Mouse (Mus musculus) adrenal gland (tissue): ENCODE data around the gene Epb41l2.

ENCODE experiments used
- intact Hi-C: fragments of 180-260 bp; cut with DNase I; formaldehyde crosslinking; loops from one replicate; pipeline ENCODE4 v1.15.1; 2025
- long read RNA-seq, 2 experiments: library from polyadenylated mRNA; unstranded; transcript quantifications; one replicate each; pipeline ENCODE4 v2.0.0; 2020; ENCODE audit warnings: borderline replicate concordance in 1 of 2; ENCODE audit not compliant: insufficient replicate concordance in 1 of 2

The Epb41l2 gene
- long read RNA-seq, experiment 1, partial matches to known transcripts = 3 of 5 reads
- long read RNA-seq, experiment 1, other reads (novel, unspliced or antisense) = 2 of 5 reads
- long read RNA-seq, experiment 2, partial matches to known transcripts = 1 of 2 reads
- long read RNA-seq, experiment 2, other reads (novel, unspliced or antisense) = 1 of 2 reads

DNA sequence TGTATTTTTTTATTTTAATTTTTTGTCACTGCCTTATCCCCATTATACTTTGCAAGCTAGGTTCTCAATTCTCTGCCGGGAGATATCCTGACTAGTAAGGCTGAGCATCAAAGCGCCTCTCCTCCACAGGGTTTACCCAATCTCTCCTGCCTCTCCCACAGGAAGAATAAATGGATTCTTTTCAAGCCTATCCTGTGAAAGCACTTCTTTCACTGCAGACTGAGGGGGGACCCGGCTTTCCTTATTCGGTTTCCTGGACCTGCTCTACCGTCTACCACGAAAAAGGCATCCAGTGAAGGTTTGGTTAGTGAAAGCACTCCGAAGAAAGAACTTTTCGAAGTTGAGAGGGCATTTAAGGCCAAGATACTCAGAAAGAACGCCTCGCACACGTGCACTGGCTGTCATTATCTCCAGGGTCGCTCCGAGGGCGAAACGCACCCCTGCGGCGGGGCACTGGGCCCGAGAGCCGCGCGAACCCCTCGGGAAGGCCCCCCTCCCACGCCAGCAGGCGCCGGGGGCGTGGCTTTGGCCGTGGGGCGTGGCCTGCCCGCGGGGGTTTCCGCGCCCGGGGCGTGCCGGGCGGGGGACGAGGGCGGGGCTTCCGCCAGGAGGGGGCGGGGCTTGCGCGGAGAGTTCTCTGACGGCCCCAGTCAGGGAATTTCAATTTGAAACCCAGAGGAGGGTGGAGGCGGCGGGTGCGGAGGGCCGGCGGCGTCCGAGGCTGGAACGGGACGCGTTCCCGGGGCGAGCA lies at the start of gene Epb41l2:
Gene Epb41l2, plus strand, starts transcription at position 591 of the 751 bp plus-strand sequence.
- intact Hi-C loops = loop anchor here (2.0 kb wide), 1 partner anchor 63 kb away; no protein-coding TSS in a partner anchor

DNA sequence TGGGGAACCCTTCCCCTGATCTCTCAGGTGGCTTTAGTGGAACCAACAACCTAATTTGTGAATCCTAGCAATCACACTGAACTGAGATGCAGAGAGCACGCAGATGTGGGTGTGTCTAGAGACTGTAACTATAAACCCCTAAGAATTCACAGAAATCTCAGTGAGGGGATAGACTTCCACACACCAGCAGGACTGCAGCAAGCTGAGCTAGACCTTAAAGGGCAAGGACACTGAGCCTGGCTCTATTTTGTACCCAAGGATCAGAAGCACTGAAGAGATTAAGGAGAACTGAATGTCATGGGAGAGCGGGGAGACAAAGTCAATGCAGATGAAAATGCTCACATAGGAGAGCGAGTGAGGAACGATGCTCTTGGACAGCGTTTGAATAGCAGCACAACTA lies 49.6 kb upstream of the Epb41l2 start:
- intact Hi-C loops = no loop called here

DNA sequence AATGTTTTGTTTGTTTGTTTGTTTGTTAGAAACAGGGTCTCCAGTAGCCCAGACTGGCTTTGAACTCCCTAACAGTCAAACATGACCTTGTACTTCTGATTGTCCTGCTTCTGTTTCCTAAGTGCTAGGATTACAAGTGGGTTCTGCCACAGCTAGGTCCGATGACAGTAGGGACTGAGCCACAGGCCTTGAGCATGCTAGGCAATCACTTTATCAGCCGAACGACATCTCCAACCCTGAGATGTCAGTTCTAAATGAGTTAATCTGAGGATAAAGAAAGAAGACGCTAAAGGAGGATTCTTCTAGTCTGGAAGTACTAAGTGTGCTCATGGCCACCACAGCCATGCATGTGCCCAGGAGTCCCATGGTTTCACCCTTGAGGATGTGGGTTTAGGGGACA lies 48.9 kb upstream of the Epb41l2 start:
- intact Hi-C loops = no loop called here

DNA sequence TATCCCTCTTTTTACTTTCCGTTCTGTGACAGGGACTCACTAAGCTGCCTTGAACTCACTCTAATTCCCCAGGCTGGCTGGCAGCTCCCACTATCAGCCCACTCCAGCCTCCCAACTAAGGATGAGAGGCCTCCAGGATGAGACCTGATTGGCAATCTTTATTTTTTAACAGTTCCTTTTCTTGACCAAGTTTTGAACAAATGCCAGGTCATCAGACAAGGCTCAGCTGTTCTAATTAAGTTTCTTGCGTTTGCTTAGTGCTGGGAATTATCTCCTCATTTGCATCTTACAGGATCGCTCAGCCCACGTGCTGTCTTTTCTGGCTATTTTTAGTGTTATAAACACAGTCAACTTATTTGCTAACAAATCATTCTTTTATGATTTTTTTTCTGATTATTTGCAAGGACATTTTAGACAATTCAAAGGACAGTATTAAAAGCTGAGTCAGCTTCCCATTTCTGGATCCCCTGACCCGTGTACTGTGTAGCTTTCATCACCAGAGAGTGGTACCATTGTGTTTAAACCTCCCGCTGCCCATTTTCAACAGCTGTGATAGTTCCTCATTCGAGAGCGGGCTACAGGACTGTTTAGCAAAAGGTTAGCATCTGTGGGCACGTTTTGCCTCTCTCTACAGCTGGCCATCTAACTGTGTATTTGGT lies 47.9 kb upstream of the Epb41l2 start:
- intact Hi-C loops = no loop called here

DNA sequence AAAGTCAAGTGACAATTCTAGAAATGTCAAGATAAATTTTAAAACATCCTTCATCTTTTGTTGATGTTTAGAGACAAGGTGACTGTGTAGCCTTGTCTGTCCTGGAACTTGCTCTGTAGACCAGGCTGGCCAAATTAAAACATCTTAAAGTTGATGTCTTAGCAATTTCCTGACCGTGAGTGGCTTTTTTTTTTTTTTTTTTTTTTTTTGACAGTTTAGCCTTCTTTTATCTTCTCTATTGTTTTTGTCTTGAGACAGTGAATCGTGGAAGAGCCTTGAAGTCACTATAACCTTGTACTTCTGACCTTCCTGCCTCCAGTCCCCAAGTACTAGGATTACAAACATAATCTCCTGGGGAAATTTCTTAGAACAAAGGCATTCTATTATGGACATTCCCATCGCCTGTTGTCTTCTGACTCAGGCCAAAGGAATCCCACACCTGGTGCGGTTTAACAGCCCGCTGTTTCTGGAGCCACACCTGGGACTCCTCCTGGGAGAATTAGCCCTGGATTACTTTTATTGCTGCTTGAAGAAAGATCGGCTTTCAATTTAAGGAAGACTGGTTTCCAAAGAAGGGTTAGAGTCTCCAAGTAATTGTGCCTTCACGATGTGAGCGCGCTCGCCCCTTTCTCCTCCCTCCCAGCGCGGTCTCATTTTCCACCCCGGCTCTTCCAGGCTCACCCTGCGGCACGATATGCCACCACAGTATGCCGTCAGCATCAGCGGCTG lies 45.6 kb upstream of the Epb41l2 start:
- intact Hi-C loops = no loop called here

DNA sequence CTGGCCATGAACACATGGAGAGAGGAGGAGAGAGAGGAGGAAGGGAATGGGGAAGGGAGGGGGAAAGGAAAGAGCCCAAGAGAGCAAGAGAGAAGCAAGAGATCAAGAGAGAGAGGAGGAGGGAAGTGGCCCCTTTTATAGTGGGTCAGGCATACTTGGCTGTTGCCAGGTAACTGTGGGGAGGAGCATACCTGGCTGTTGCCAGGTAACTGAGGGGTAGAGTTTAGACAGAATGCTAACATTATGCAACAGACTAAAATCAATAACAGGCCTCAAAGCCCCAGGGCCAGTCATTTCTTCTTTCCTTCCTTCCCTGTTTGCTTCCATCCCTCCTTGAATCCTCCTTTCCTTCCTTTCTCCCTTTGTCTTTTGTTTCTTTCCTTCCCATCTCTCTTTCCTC lies 41.9 kb upstream of the Epb41l2 start:
- intact Hi-C loops = no loop called here

DNA sequence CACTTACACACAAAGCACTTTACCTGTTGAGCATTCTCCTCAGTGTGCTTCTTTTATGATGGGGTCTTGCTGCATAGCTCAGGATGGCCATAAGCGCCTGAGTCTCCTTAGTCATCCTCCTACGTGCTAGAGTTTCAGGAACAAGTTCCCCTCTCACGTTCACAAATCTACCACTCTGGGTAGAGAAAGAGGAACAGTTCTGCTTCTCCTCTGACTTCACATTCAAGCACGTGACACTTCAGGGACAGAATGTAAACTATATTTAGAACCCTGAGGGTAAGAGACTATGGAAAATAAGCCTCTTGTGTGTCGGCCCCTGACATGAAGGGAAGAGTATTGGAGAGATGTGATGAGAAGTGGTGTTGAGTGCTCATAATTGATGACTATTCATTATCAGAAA lies 41.2 kb upstream of the Epb41l2 start:
- intact Hi-C loops = no loop called here

DNA sequence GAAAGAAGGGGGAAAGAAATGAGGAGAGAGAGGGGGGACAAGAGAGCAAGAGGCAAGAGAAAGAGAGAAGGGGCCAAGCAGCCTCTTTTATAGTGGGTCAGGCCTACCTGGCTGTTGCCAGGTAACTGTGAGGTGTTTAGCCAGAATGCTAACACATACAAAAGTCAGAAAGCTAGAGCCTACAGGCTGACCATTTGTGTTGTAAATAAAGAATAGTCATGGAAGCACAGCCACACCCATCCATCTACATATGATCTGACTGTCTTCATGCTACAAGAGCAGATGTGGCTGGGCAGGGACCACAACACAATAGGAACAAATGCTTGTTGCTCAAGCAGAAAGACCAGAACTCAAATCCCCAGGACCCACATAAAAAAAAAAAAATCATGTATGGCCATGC lies 40.1 kb upstream of the Epb41l2 start:
- intact Hi-C loops = no loop called here

DNA sequence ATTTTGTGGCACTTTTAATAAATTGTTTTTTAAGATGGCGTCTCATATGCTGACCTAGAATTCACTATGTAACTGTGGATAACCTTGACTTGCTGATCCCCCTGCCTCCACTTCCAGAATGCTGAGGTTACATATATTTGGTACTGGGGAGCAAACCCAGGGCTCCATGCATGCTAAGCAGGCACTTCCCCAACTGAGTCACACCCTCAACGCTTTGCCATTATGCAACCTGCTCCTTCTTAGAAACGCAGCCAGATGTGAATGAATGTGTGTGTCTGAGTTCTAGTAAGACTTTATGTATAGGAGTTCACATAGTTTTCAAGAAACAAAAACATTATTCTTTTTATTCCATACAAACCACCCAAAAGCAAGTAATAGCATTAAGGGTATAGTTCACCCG lies 38.4 kb upstream of the Epb41l2 start:
- intact Hi-C loops = no loop called here

DNA sequence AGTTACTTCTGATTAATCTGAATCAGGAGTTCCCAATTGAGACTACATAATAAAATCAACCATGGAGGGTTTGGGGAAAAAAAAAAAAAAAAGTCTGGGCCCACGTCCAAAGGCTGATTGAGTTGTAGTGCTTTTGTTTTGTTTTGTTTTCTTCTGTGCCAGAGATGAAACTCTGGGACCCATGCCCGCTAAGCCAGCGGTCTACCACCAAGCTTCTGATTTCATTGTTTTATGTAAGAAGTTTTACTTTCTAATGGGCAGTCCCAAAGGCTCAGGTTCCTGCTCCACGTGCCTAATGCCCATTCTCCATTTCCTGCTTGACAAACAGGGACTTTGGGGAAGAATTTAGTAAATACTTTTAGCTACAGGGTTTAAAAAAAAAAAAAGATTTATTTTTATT lies 33.9 kb upstream of the Epb41l2 start:
- intact Hi-C loops = no loop called here

DNA sequence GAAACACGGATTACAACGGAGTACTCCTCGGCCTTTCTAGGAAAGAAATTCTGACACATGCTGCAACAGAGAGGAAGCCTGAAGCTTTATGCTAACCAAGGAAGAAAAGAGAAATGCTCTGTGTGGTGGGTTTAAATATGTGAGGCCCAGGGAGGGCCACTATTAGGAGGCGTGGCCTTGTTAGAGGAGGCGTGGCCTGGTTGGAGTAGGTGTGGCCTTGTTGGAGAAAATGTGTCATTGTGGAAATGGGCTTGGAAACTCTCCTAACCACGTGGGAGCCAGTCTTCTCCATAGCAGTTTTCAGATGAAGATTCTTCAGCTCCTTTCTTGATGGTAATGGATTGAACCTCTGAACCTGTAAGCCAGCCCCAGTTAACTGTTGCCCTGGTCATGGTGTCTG lies 32.1 kb upstream of the Epb41l2 start:
- intact Hi-C loops = no loop called here

DNA sequence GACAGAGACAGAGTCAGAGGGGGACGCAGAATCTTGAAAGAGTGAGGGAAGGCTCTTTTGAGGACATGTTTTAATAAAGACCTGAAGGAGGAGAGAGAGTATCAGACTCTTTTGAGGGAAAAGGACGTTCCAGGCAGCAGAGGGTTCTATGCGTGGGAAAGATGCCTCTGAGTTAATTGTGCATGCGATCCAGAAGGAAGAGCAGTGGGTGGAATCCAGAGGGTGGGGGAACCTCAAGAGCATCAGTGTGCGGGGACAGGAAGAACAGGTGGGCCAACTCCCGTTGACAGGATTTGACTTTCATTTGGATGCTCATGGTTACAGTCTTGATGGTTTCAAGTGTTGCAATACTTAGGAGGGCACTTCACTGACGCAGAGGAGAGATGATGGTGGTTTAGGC lies 29.5 kb upstream of the Epb41l2 start:
- intact Hi-C loops = no loop called here

DNA sequence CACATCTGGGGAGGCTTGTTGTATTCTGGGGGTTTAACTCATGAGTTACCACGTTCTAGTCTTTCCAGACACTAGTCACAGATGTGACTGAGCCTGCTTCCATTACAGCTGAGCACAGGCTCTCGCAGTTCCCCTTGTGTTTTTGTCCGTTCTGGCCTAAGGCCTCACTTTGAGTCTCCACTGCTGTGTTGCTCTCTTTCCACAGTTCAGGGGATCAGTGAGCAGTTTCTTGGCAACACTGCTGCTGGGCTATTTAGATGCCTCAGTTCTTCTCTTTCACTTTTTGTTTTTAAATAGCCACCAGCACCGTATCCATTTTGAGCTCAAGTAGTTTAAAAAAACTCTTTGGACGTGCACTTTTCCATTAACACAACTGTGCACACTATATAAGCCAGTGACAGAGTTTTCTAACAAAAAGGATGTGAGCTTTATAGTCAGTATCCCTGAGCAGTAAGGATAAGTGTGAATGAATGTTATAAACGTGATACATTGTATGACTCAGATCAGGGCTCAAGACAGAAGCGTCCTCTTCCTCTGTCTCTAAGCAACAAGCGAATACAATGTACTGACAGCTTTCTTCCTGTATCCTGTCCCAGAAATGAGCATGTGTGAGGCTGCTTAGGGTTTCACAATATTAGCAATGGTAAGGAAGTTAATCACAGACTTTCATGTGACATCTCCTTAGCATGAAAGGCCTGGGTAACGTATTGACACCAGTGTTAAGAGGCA lies 28.1 kb upstream of the Epb41l2 start:
- intact Hi-C loops = no loop called here

DNA sequence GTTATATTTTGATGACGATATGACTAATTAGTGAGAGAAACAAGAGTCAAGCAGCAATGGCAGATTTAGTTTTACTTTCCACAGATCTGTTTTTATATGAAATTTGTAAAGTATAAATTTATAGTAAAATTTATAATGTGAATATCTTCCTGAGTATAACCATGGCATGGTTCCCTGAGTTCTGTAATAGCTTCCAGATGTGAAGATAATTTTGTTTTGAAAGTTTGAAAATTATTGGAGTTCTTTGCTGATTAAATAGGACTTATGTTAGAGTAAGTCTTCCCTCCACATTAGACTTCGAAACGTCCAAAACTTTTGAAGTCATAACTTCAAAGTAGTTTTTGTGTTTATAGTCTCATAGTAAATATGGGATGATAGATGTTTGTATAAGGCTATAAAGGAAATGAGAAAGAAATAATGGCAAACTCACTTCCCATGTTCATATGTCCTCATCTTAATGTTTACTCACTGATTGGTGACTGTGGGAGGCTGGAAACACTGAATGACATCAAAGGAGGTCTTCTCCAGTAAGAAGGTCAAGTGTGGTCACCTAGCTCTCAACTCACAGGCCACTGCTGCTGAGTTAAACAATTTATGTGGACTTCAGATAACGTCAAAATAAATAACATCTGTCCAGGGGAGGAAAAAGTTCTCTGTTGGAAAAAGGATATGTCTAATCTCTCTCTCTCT lies 26.1 kb upstream of the Epb41l2 start:
- intact Hi-C loops = no loop called here

DNA sequence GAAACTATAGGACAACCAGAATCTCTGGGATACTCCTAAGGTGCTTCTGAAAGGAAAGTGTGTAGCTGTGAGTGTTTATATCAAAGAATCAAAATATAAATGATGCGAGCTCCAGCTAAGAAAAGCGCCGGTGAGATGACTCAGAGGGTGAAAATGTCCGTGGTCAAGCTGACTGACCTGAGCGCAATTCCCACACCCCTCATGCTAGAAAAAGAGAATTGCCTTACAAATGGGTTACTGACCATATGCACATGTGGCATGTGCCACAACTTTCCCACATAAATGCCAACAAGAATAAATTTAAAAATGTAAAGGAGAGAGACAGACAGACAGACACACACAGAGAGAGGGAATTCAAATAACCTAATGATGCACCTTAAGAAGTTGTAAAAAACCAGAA lies 18.9 kb upstream of the Epb41l2 start:
- intact Hi-C loops = no loop called here

DNA sequence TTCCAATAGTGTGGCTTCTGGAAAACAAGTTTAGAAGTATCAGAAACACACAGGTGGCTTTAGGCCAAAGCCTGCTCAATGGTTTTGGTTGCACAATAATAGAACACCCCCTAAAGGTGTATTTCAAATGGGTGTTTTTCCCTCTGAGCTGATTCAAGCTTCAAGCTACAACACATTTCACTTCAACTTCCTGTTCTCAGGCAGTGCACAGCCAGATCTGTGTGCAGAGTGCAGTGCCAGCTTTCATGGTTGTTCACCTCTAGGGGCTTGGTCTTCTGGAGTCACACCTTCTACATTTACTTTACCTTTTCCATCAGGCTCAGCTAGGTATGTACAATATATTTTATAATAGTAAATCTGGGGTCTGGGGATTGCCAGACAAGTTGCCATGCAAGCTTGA lies 16.8 kb upstream of the Epb41l2 start:
- intact Hi-C loops = no loop called here

DNA sequence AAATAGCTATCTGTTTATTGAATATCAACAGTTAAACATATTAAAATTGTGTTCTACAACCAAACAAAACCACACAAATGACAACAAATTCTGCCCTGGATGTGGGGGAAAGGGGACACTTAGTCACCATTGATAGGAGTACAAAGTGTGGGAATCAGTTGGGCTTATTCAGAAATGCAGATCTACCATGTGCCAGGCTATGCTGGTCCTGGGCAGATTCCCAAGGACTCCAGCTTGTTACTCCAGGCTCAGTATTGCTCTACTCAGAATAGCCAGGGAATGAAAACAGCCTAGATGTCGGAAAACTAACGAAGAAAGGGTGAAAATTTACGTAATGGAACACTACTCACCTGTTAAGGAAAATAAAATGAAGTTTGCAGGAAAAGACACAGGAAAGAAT lies 5.7 kb upstream of the Epb41l2 start:
- intact Hi-C loops = no loop called here

DNA sequence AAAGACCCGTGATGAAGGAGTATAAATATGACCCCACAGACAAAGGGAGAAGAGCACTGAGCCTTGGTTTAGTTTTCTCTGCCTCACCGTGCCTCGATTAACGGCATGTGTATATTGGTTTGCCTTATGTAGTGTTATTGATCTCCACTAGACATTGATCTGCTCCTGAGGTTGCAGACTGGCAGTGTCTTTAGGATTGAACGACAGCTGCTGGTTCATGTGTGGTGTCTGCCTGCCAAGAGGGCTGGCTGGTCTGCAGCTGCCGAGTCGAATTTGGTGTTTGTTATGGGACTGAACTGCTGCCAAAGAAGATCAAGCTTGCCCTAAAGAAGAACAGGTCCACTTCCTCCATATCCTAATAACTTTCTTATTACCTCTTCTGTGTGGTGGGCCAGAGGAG lies 5.2 kb upstream of the Epb41l2 start:
- intact Hi-C loops = no loop called here

DNA sequence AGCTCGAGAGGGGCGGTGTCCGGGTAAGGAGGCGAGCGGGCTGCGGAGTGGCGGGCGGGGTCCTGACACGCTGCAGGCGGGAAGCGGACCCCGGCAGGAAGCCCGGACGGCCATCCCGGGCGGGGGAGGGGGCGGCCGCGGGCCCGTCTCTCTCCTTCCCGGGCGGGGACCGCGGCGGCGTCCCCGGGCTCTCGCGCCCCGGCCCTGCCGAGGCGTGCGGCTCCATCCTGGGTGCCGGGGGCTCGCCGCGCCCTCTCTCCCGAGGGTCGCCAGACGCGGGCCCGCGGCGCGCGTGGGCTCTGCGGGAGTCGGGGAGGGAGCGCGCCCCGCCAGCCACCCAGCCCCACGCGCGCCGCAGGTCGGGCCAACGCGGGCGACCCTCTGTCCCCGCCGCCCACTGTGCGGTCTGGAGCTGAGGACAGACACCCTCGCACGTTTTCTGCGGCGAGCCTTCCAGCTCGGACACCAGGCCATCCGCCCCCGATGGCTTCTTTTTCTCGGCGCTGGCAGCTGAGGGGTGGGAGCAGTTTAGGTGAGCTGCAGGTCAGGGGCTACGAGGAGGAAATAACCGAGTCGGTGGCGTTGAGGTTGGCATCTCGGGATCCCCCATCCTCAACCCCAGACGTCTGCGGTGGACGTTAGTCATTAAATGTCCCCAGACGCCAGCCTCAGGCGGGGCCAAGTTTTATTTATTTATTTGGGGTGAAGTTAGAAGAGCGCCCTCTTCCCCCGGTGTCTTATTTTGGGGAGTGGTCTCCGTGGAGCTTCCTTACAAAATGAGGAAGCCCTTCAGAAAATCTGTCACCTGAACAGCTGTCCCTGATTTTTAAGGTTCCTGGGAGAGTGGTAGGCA lies 587 bp downstream of the Epb41l2 start:
- intact Hi-C loops = loop anchor here (2.0 kb wide), 1 partner anchor 63 kb away; no protein-coding TSS in a partner anchor

DNA sequence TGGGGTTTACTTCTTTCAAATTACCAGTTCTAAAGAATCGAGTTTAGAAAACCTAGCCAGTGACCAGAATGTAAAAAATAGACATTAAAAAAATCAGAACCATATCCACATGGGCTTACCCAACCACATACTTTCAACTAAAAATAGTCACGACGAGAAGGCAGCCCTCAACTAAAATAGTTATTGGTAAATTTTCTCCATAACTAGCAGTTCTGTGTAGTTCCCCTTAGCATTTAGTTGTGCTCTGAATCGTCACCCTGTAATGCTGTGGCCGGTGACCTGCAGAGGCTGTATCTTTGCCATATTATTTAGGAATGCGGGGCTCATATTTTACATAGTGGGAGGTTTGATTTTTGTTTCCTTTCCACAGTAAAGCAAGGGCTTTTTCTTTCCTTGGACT lies 2.6 kb downstream of the Epb41l2 start:
- intact Hi-C loops = no loop called here
